Mouse (Mus musculus): ENCODE data around the gene N4bp2. TPM values are rescaled to one million over a fixed set of nuclear protein-coding genes. Genes with fewer than 3 reads are reported as not detected.
"Not testable (repeated sequence)": the region's sequence is repeated elsewhere in the genome, so short reads cannot be mapped to it uniquely, and the experiment has no call there.

Gene N4bp2
- polyA plus RNA-seq, 1 experiment: 15.4 TPM

DNA sequence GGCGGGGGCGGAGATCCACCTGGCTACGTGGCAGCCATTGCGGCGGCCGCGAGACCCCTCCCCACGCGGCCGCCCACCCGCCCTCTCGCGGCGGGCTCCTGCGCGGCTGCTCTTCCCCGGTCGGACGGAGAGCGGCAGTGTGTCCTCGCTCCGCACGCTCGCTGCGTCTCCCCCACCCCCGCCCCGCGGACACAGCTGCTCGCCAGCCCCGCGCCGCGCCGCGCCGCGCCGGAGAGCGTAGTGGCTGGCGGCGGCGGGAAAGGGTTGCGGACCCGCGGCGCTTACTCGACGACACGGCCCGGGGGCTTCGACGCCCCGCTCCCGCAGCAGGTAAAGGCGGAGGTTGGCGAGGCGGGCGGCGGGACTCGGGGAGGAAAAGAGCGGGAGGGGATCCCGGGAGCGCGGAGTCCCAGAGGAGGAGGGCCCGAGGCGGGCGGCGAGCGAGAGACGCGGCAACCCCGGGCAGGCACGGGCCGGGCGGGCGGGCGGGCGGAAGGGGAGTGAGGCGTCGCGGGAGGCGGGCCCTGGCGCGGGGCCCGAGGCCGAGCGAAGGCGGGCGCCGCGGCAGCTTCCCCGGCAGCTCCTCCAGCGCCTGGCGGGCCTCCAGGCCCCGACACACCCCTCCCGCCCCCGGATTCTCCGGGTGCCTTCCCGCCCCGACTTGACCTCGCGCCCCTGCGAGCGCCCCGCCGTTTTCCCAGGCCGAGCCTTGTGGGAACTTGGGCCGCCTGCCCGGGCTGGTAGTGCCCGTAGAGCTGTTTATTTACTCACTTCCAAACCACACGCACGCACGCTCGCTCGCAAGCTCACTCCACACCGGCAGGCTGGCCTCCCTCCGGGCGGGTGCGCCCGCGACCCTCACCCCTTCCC, 830 bp downstream of the N4bp2 start:
- peak overlapping the region; percentile 99 for H3K27ac ChIP-seq (ENCODE audit: insufficient read depth, low read length)
- H3K4me3 ChIP-seq (ENCODE audit: insufficient read depth, low read length): peak overlapping the region; percentile 65
- H3K4me1 ChIP-seq (ENCODE audit: control insufficient read depth, insufficient read depth, low read length): no peaks in the 10 kb centered on the region
- TF ChIP-seq POLR2A (IDR thresholded peaks at IDR 0.05; ENCODE audit: low read depth, low read length) (peak; percentile 43), CTCF (IDR thresholded peaks at IDR 0.05; ENCODE audit: borderline replicate concordance, insufficient read depth, low read length) (peak; percentile 47; the same call in 1 of the 2 replicates)

DNA sequence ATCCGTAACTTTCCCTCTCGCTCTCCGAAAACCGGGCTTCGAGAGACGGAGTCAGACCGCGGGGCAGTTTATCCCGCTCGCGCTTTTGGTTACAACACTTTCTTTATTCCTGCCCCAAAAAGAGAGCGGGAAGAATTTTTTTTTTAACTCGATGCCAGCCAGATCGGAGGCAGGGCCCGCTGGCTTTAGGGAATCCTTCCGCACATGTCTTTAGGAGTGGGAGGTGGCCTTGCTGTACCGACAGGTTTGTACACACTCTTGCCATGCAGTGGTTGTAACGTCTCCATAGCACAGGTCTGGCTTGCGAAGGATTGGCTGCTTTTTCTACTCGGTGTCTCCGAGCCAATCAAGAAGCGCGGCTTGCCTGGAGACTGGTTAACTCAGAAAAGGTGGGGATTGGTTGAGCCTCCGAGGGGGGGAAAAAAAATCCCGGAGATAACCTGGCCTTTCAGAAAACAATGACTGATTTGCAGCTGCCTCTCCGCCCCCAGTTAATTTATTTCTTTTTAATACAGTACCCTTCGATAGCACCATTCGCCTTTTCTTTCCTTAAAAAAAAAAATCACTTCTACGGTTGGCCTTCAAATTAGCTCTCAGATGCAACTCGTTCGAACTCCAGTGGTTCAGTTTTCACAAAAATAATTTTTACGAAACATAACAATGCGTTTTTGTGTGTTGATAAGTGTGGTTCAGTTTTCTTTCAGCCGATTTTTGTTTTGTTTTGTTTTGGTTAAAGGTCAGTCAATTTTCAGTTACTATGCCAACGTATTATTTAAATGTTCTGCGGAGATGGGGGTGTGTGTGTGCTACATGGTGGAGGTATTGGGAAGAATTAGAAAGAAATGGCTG, 1.7 kb downstream of the N4bp2 start:
- no peaks in the 10 kb centered on the region for H3K4me1 ChIP-seq (ENCODE audit: control insufficient read depth, insufficient read depth, low read length)
- H3K27ac ChIP-seq (ENCODE audit: insufficient read depth, low read length): peak overlapping the region; percentile 71
- TF ChIP-seq POLR2A (IDR thresholded peaks at IDR 0.05; ENCODE audit: low read depth, low read length) (peak; percentile 42; the same call in 1 of the 2 replicates), CTCF (IDR thresholded peaks at IDR 0.05; ENCODE audit: borderline replicate concordance, insufficient read depth, low read length) (no peak)

DNA sequence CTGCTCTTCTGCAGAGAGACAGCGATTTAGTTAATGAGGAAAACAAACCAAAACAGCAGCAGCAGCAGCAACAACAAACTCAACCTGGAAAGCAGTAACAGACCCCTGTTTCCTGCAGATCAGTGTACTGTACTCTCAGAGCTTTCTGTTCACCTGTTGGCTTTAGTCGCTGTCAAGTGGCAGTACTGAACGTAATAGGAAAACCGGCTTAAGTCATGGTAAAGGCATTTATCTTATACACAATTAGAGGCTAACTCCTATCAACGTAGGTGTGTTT, 2.3 kb downstream of the N4bp2 start:
- Histone ChIP-seq H3K4me1 (ENCODE audit: control insufficient read depth, insufficient read depth, low read length) (no peaks in the 10 kb centered on the region), H3K4me3 (ENCODE audit: insufficient read depth, low read length) (0 out of 2 replicates have a peak overlapping the region, but pooled peaks have one; percentile 16), H3K27ac (ENCODE audit: insufficient read depth, low read length) (no peak overlapping the region)
- TF ChIP-seq CTCF (IDR thresholded peaks at IDR 0.05; ENCODE audit: borderline replicate concordance, insufficient read depth, low read length): no peak
- TF ChIP-seq POLR2A (IDR thresholded peaks at IDR 0.05; ENCODE audit: low read depth, low read length): no peak

More for the DNA sequence above, 1.7 kb downstream of the N4bp2 start:
- peak overlapping the region; percentile 65 for H3K4me3 ChIP-seq (ENCODE audit: insufficient read depth, low read length)

DNA sequence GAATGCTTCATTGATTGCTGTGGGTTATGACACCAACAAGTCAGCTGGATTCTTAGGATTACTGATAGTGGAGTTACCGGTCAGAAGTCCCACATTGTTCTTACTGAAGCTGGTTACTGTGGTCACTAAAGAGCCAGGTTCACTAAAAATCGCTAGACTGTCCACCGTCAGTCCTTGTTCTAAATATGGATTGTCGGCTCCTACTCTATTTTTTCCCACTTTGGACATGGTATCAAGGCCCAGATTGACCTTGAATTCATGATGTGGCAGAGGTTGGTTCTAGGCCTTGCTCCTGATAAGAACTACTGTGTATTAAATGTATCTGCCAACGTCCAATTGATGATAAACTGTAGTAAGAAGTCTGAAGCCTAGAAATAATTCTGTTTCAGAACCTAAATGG, 4.7 kb downstream of the N4bp2 start:
- no peaks in the 10 kb centered on the region for H3K4me1 ChIP-seq (ENCODE audit: control insufficient read depth, insufficient read depth, low read length)
- no peak overlapping the region for H3K27ac ChIP-seq (ENCODE audit: insufficient read depth, low read length)
- TF ChIP-seq CTCF (IDR thresholded peaks at IDR 0.05; ENCODE audit: borderline replicate concordance, insufficient read depth, low read length): no peak
- TF ChIP-seq POLR2A (IDR thresholded peaks at IDR 0.05; ENCODE audit: low read depth, low read length): no peak
- H3K4me3 ChIP-seq (ENCODE audit: insufficient read depth, low read length): no peak overlapping the region

DNA sequence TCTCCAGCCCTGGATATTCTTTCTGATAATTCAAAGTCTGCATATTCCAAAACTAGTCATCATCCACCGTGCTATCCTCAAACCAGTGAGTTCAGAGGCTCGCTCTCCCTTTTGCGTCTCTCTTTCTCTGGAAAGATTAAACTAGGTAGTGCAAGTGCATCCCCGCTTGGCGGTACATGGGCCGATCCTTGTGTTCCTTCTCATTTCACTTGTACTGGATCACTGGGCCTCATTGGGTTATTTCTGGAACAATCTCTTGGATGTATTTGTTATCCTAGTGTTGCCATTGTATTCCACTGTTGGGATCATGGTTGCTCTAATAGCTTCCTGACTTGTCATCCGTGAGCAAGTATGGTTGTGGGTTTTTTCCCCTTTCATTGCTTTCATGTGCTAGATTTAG, 6.7 kb downstream of the N4bp2 start:
- Histone ChIP-seq H3K27ac (ENCODE audit: insufficient read depth, low read length) (no peak overlapping the region), H3K4me3 (ENCODE audit: insufficient read depth, low read length) (no peak overlapping the region), H3K4me1 (ENCODE audit: control insufficient read depth, insufficient read depth, low read length) (no peaks in the 10 kb centered on the region)
- TF ChIP-seq CTCF (IDR thresholded peaks at IDR 0.05; ENCODE audit: borderline replicate concordance, insufficient read depth, low read length): no peak
- TF ChIP-seq POLR2A (IDR thresholded peaks at IDR 0.05; ENCODE audit: low read depth, low read length): no peak

DNA sequence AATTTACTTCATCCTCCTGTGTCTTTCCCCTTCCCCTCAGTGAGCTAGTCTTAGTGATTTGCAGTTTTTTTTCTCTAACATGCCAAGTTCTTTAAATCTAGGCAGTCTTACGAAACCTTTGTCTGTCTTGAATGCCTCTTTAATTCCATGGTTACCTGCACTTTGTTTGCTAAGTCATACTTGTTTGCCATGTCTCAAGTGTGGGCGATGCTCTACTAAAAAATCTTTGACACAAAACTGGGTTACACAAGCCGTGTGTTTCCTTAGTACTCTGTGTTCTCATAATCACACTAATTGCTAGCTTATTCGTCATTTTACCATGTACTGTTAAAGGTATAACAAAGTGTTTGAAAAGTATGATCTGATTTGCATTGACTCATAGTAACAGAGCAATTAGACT, 7.2 kb downstream of the N4bp2 start:
- Histone ChIP-seq H3K4me3 (ENCODE audit: insufficient read depth, low read length) (no peak overlapping the region), H3K27ac (ENCODE audit: insufficient read depth, low read length) (no peak overlapping the region), H3K4me1 (ENCODE audit: control insufficient read depth, insufficient read depth, low read length) (no peaks in the 10 kb centered on the region)
- no peak for TF ChIP-seq CTCF (IDR thresholded peaks at IDR 0.05; ENCODE audit: borderline replicate concordance, insufficient read depth, low read length)
- TF ChIP-seq POLR2A (IDR thresholded peaks at IDR 0.05; ENCODE audit: low read depth, low read length): no peak

DNA sequence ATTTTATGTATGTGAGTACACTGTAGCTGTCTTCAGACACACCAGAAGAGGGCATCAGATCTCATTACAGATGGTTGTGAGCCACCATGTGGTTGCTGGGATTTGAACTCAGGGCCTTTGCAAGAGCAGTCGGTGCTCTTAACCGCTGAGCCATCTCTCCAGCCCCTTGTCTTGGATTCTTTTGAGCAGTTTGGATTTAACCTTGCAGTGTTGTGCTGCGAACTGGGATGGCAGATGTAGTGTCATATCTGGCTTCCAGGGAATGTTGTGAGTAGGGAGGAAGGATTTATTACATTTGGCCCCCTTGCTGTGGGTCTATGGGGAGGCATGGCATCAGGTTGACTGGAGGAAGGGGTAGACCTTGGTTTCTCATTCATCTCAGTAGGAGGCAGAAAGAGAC, 10.6 kb downstream of the N4bp2 start:
- not testable (repeated sequence) for H3K27ac ChIP-seq (ENCODE audit: insufficient read depth, low read length); H3K4me3 ChIP-seq (ENCODE audit: insufficient read depth, low read length); H3K4me1 ChIP-seq (ENCODE audit: control insufficient read depth, insufficient read depth, low read length)

DNA sequence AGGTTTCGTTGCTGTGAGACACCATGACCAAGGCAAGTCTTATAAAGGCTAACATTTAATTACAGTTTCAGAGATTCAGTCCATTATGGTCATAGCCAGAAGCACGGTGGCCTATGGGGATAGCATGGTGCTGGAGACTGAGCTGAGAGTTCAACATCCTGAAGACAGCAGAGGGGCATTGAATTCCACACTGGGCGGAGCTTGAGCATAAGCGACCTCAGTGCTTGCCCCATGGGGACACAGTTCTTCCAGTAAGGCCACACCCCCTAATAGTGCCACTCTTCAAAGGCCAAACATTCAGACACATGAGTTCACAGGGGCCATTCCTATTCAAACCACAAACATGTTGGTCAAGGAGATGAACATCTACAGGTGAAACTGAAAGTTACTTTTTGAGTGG, 12.8 kb downstream of the N4bp2 start:
- Histone ChIP-seq H3K4me1 (ENCODE audit: control insufficient read depth, insufficient read depth, low read length) (no peaks in the 10 kb centered on the region), H3K27ac (ENCODE audit: insufficient read depth, low read length) (no peak overlapping the region), H3K4me3 (ENCODE audit: insufficient read depth, low read length) (no peak overlapping the region)
- no peak for TF ChIP-seq POLR2A (IDR thresholded peaks at IDR 0.05; ENCODE audit: low read depth, low read length)
- no peak for TF ChIP-seq CTCF (IDR thresholded peaks at IDR 0.05; ENCODE audit: borderline replicate concordance, insufficient read depth, low read length)

DNA sequence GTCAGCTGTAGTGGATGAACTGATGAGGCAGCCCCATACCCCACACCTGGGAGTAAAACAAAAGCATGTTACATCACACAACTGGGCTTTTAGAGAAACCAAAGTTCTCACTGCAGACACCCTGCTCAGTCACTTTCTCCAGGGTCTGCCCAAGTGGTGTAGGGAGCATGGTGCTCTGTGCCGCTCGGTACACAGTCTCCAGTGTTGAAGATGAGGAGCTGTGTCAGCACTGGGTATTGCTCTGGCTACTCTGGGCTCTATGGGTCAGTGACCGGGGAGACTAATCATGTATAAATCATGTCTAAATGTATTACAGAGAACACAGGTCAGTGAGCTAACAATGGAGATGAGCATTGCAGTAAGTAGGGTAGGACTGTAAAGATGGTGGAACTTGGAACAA, 13.6 kb downstream of the N4bp2 start:
- TF ChIP-seq CTCF (IDR thresholded peaks at IDR 0.05; ENCODE audit: borderline replicate concordance, insufficient read depth, low read length): no peak
- TF ChIP-seq POLR2A (IDR thresholded peaks at IDR 0.05; ENCODE audit: low read depth, low read length): no peak
- no peak overlapping the region for H3K4me3 ChIP-seq (ENCODE audit: insufficient read depth, low read length)

DNA sequence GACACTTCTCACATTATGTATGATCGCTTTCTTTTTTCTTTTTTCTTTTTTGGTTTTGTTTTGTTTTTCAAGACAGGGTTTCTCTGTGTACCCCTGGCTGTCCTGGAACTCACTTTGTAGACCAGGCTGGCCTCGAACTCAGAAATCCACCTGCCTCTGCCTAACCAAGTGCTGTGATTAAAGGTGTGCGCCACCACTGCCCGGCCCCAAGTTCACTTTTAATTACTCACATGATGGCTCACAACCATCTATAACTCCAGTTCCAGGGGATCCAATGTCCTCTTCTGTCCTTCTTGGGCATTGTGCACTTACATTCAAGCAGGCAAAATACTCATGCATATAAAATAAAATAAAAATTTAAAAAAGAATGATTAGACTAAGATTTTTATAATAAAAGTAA, 15.7 kb downstream of the N4bp2 start:
- not testable (repeated sequence) for H3K27ac ChIP-seq (ENCODE audit: insufficient read depth, low read length); H3K4me1 ChIP-seq (ENCODE audit: control insufficient read depth, insufficient read depth, low read length); H3K4me3 ChIP-seq (ENCODE audit: insufficient read depth, low read length)

More for the DNA sequence above, 13.6 kb downstream of the N4bp2 start:
- Histone ChIP-seq H3K4me1 (ENCODE audit: control insufficient read depth, insufficient read depth, low read length) (no peaks in the 10 kb centered on the region), H3K27ac (ENCODE audit: insufficient read depth, low read length) (no peak overlapping the region)

All from embryonic fibroblast, embryonic 13.5 days (primary cell).